Mouse (Mus musculus) intestine, embryonic 15.5 days (tissue): ENCODE data around the gene Ankrd22. TPM values are rescaled to one million over a fixed set of nuclear protein-coding genes. Genes with fewer than 3 reads are reported as not detected.
"Not testable (repeated sequence)": the region's sequence is repeated elsewhere in the genome, so short reads cannot be mapped to it uniquely, and the experiment has no call there.

ENCODE experiments used
- ATAC-seq: fragments of 200-750 bp; cut with Nextera tagmentation; 2 replicates; pipeline ENCODE4 v1.8.0; 2017; ENCODE audit warnings: moderate TSS enrichment, moderate library complexity
- H3K27ac ChIP-seq: fragments of 300-500 bp; sonication (generic); 2 replicates; pipeline ENCODE4 v1.5.1; 2015; ENCODE audit warnings: mild to moderate bottlenecking, inconsistent platforms
- H3K27me3 ChIP-seq: fragments of 300-500 bp; sonication (generic); replicated peaks from 2 replicates; pipeline ENCODE4 v1.6.1; 2015; ENCODE audit warnings: inconsistent platforms
- H3K36me3 ChIP-seq: fragments of 300-500 bp; sonication (generic); 2 replicates; pipeline ENCODE4 v1.6.1; 2015; ENCODE audit warnings: inconsistent platforms
- H3K4me1 ChIP-seq: fragments of 300-500 bp; sonication (generic); replicated peaks from 2 replicates; pipeline ENCODE4 v1.6.1; 2015; ENCODE audit warnings: inconsistent platforms
- H3K4me2 ChIP-seq: fragments of 300-500 bp; sonication (generic); replicated peaks from 2 replicates; pipeline ENCODE4 v1.6.1; 2015; ENCODE audit warnings: mild to moderate bottlenecking, inconsistent platforms
- H3K4me3 ChIP-seq: fragments of 300-500 bp; sonication (generic); replicated peaks from 2 replicates; pipeline ENCODE4 v1.5.1; 2015; ENCODE audit warnings: inconsistent platforms
- H3K9ac ChIP-seq: fragments of 300-500 bp; sonication (generic); 2 replicates; pipeline ENCODE4 v1.6.1; 2015; ENCODE audit warnings: inconsistent platforms
- H3K9me3 ChIP-seq: fragments of 300-500 bp; sonication (generic); 2 replicates; pipeline ENCODE4 v1.6.1; 2016; ENCODE audit warnings: inconsistent platforms
- WGBS: fragments of 180-500 bp; shearing (Covaris S2); methylation state at CpG from one replicate; pipeline ENCODE4 v1.1.7; 2015; 5-methylcytosine and 5-hydroxymethylcytosine counted together
- polyA plus RNA-seq: library from polyadenylated mRNA; unstranded; fragments of >200 nt; fragmentation: Nextera tagmentation; extraction: Ambion mirVana; gene quantifications from 2 replicates; pipeline ENCODE4 v1.2.1, GENCODE M21; 2015

Gene Ankrd22
- 1.5 and 1.7 TPM in 2 replicates for polyA plus RNA-seq

- H3K4me2 ChIP-seq, result no peak within 1 kb of the TSS
- H3K27ac ChIP-seq, result no peak within 1 kb of the TSS
- ATAC-seq, result peak; percentile 96
- 49% methylated on average over 5 of the region's 5 CpGs for WGBS
- no peak within 1 kb of the TSS for H3K4me3 ChIP-seq
- no peaks in the 10 kb centered on the region for H3K4me1 ChIP-seq
- no peaks in the 10 kb centered on the region for H3K27me3 ChIP-seq
- H3K9me3 ChIP-seq, result no peaks in the 10 kb centered on the region
- H3K9ac ChIP-seq, result no peak within 1 kb of the TSS
- H3K36me3 ChIP-seq, result no peaks in the 10 kb centered on the region
These were observed at the start of gene Ankrd22 for GRCm38 (mm10) chr19:34165891-34166290. Gene Ankrd22, minus strand, starts transcription at chr19:34166053.

GRCm38 (mm10) chr19:34214136-34214535, 48.3 kb upstream of the Ankrd22 start:
- Histone ChIP-seq H3K4me3 (no peak overlapping the region), H3K9ac (no peak overlapping the region), H3K36me3 (no peaks in the 10 kb centered on the region), H3K27ac (0 out of 2 replicates have a peak overlapping the region, but pooled peaks have one; percentile 22), H3K9me3 (no peaks in the 10 kb centered on the region), H3K27me3 (no peaks in the 10 kb centered on the region), H3K4me2 (no peak overlapping the region), H3K4me1 (0 out of 2 replicates have a peak, but pooled peaks cover 9% of the 10 kb centered on the region)
- 42% methylated on average over 4 of the region's 4 CpGs for WGBS
- ATAC-seq, result peak; percentile 57

- H3K27ac ChIP-seq, result 0 out of 2 replicates have a peak overlapping the region, but pooled peaks have one; percentile 37
- no peak overlapping the region for H3K4me2 ChIP-seq
- H3K36me3 ChIP-seq, result no peaks in the 10 kb centered on the region
- 0 out of 2 replicates have a peak, but pooled peaks cover 9% of the 10 kb centered on the region for H3K4me1 ChIP-seq
- no peaks in the 10 kb centered on the region for H3K27me3 ChIP-seq
- no peak for ATAC-seq
- no peak overlapping the region for H3K4me3 ChIP-seq
- H3K9me3 ChIP-seq, result no peaks in the 10 kb centered on the region
- no peak overlapping the region for H3K9ac ChIP-seq
These were observed 47.4 kb upstream of the Ankrd22 start for GRCm38 (mm10) chr19:34213251-34213645.

GRCm38 (mm10) chr19:34212489-34213250, 46.8 kb upstream of the Ankrd22 start:
- WGBS, result 73% methylated on average over 12 of the region's 12 CpGs
- no peak for ATAC-seq
- H3K27me3 ChIP-seq, result no peaks in the 10 kb centered on the region
- 0 out of 2 replicates have a peak, but pooled peaks cover 9% of the 10 kb centered on the region for H3K4me1 ChIP-seq
- 0 out of 2 replicates have a peak overlapping the region, but pooled peaks have one; percentile 37 for H3K27ac ChIP-seq
- H3K9ac ChIP-seq, result no peak overlapping the region
- peak overlapping the region; percentile 22; the same call in 1 of the 2 replicates for H3K4me2 ChIP-seq
- H3K9me3 ChIP-seq, result no peaks in the 10 kb centered on the region
- no peak overlapping the region for H3K4me3 ChIP-seq
- no peaks in the 10 kb centered on the region for H3K36me3 ChIP-seq

- Histone ChIP-seq H3K4me3 (no peak overlapping the region), H3K36me3 (no peaks in the 10 kb centered on the region), H3K27ac (peak overlapping the region; percentile 58; the same call in 1 of the 2 replicates), H3K9ac (no peak overlapping the region), H3K27me3 (no peaks in the 10 kb centered on the region), H3K9me3 (no peaks in the 10 kb centered on the region), H3K4me2 (no peak overlapping the region), H3K4me1 (0 out of 2 replicates have a peak, but pooled peaks cover 9% of the 10 kb centered on the region)
- WGBS, result 46% methylated on average over 2 of the region's 2 CpGs
- ATAC-seq, result peak; percentile 74
These were observed 45.0 kb upstream of the Ankrd22 start for GRCm38 (mm10) chr19:34210841-34211240.

GRCm38 (mm10) chr19:34209930-34210581, 44.2 kb upstream of the Ankrd22 start:
- Histone ChIP-seq H3K4me2 (no peak overlapping the region), H3K27ac (peak overlapping the region; percentile 56), H3K27me3 (no peaks in the 10 kb centered on the region), H3K36me3 (no peaks in the 10 kb centered on the region), H3K9ac (no peak overlapping the region), H3K9me3 (no peaks in the 10 kb centered on the region), H3K4me1 (0 out of 2 replicates have a peak, but pooled peaks cover 9% of the 10 kb centered on the region), H3K4me3 (no peak overlapping the region)
- 0 out of 2 replicates have a peak, but pooled peaks have one; percentile 19 for ATAC-seq
- 76% methylated on average over 8 of the region's 8 CpGs for WGBS

- Histone ChIP-seq H3K4me2 (peak overlapping the region; percentile 33), H3K9me3 (no peaks in the 10 kb centered on the region), H3K36me3 (no peaks in the 10 kb centered on the region), H3K27me3 (no peaks in the 10 kb centered on the region), H3K27ac (peak overlapping the region; percentile 27; the same call in 1 of the 2 replicates), H3K4me3 (no peak overlapping the region), H3K4me1 (0 out of 2 replicates have a peak, but pooled peaks cover 9% of the 10 kb centered on the region), H3K9ac (no peak overlapping the region)
- peak; percentile 92 for ATAC-seq
- 48% methylated on average over 3 of the region's 3 CpGs for WGBS
These were observed 43.2 kb upstream of the Ankrd22 start for GRCm38 (mm10) chr19:34209031-34209430.

- H3K4me2 ChIP-seq, result no peak overlapping the region
These were observed 41.0 kb upstream of the Ankrd22 start for GRCm38 (mm10) chr19:34206760-34207440.

GRCm38 (mm10) chr19:34206128-34206527, 40.3 kb upstream of the Ankrd22 start:
- H3K4me1 ChIP-seq, H3K36me3 ChIP-seq, H3K27me3 ChIP-seq, H3K9me3 ChIP-seq, H3K27ac ChIP-seq, H3K4me3 ChIP-seq, H3K9ac ChIP-seq, ATAC-seq, H3K4me2 ChIP-seq: not testable (repeated sequence)
- 73% methylated on average over 4 of the region's 4 CpGs for WGBS

More at GRCm38 (mm10) chr19:34206760-34207440, 41.0 kb upstream of the Ankrd22 start:
- Histone ChIP-seq H3K4me1 (0 out of 2 replicates have a peak, but pooled peaks cover 4% of the 10 kb centered on the region), H3K9me3 (no peaks in the 10 kb centered on the region), H3K27me3 (no peaks in the 10 kb centered on the region), H3K4me3 (no peak overlapping the region), H3K9ac (no peak overlapping the region), H3K27ac (no peak overlapping the region), H3K36me3 (no peaks in the 10 kb centered on the region)
- 72% methylated on average over 8 of the region's 8 CpGs for WGBS
- ATAC-seq, result no peak

- ATAC-seq, result no peak
- 80% methylated on average over 2 of the region's 2 CpGs for WGBS
- no peaks in the 10 kb centered on the region for H3K27me3 ChIP-seq
These were observed 36.8 kb upstream of the Ankrd22 start for GRCm38 (mm10) chr19:34202668-34203067.

GRCm38 (mm10) chr19:34199488-34199887, 33.6 kb upstream of the Ankrd22 start:
- 63% methylated on average over 2 of the region's 2 CpGs for WGBS

More at GRCm38 (mm10) chr19:34202668-34203067, 36.8 kb upstream of the Ankrd22 start:
- no peak overlapping the region for H3K4me3 ChIP-seq
- no peak overlapping the region for H3K4me2 ChIP-seq
- no peaks in the 10 kb centered on the region for H3K9me3 ChIP-seq
- H3K9ac ChIP-seq, result no peak overlapping the region
- H3K36me3 ChIP-seq, result no peaks in the 10 kb centered on the region
- no peaks in the 10 kb centered on the region for H3K4me1 ChIP-seq
- no peak overlapping the region for H3K27ac ChIP-seq

GRCm38 (mm10) chr19:34198901-34199300, 33.0 kb upstream of the Ankrd22 start:
- H3K9me3 ChIP-seq, result no peaks in the 10 kb centered on the region
- no peak for ATAC-seq
- H3K4me2 ChIP-seq, result no peak overlapping the region
- no peaks in the 10 kb centered on the region for H3K27me3 ChIP-seq
- 84% methylated on average over 4 of the region's 4 CpGs for WGBS
- H3K9ac ChIP-seq, result no peak overlapping the region
- H3K4me3 ChIP-seq, result no peak overlapping the region
- H3K27ac ChIP-seq, result no peak overlapping the region
- H3K4me1 ChIP-seq, result no peaks in the 10 kb centered on the region
- H3K36me3 ChIP-seq, result no peaks in the 10 kb centered on the region

More at GRCm38 (mm10) chr19:34199488-34199887, 33.6 kb upstream of the Ankrd22 start:
- H3K27ac ChIP-seq, result no peak overlapping the region
- no peak overlapping the region for H3K9ac ChIP-seq
- H3K27me3 ChIP-seq, result no peaks in the 10 kb centered on the region
- ATAC-seq, result no peak
- no peak overlapping the region for H3K4me2 ChIP-seq
- no peaks in the 10 kb centered on the region for H3K9me3 ChIP-seq
- H3K36me3 ChIP-seq, result no peaks in the 10 kb centered on the region
- H3K4me3 ChIP-seq, result no peak overlapping the region
- no peaks in the 10 kb centered on the region for H3K4me1 ChIP-seq
